Mouse (Mus musculus) embryo, embryonic 10.5 days (tissue): ENCODE measurements around the gene Rxfp2.

Experiments
- DNase-seq: peaks from one replicate; pipeline ENCODE4 v3.0.0-alpha.2; 2015; ENCODE audit warnings: low spot score

Rxfp2 gene

GRCm38 (mm10) chr5:150115271-150116092, 97.0 kb downstream of the Rxfp2 start:
- peak; percentile 38 for DNase-seq

GRCm38 (mm10) chr5:150116216-150116905, 97.9 kb downstream of the Rxfp2 start:
- no peak for DNase-seq

GRCm38 (mm10) chr5:150116906-150117216, 98.4 kb downstream of the Rxfp2 start:
- DNase-seq, result no peak

GRCm38 (mm10) chr5:150118124-150118454, 99.6 kb downstream of the Rxfp2 start:
- no peak for DNase-seq

GRCm38 (mm10) chr5:150118455-150119241, 100.2 kb downstream of the Rxfp2 start, which contains the start of gene Fry:
Gene Fry, plus strand, starts transcription at chr5:150118645.
- DNase-seq, result peak; percentile 87

GRCm38 (mm10) chr5:150120676-150121075, 102.2 kb downstream of the Rxfp2 start:
- DNase-seq, result no peak

- no peak for DNase-seq
These were observed 103.6 kb downstream of the Rxfp2 start for GRCm38 (mm10) chr5:150122095-150122494.

GRCm38 (mm10) chr5:150122571-150122970, 104.1 kb downstream of the Rxfp2 start:
- no peak for DNase-seq

- no peak for DNase-seq
These were observed 107.4 kb downstream of the Rxfp2 start for GRCm38 (mm10) chr5:150125920-150126319.

- DNase-seq, result no peak
These were observed 110.0 kb downstream of the Rxfp2 start for GRCm38 (mm10) chr5:150128432-150128831.

GRCm38 (mm10) chr5:150130144-150130543, 111.7 kb downstream of the Rxfp2 start:
- no peak for DNase-seq

GRCm38 (mm10) chr5:150131166-150131565, 112.7 kb downstream of the Rxfp2 start:
- DNase-seq, result no peak
